Mouse (Mus musculus) small intestine, adult 2 months (tissue): ENCODE measurements around the gene Cgrrf1. TPM values are rescaled to one million over a fixed set of nuclear protein-coding genes. Genes with fewer than 3 reads are reported as not detected.

Experiments
- H3K27ac ChIP-seq: fragments of 200-500 bp; 2 replicates; pipeline ENCODE4 v1.5.1; 2012; ENCODE audit warnings: low read depth, low read length, control low read depth, inconsistent platforms; ENCODE audit not compliant: insufficient read depth
- H3K27me3 ChIP-seq: fragments of 200-500 bp; 2 replicates; pipeline ENCODE4 v1.6.1; 2012; ENCODE audit warnings: mild to moderate bottlenecking, moderate library complexity, low read length, inconsistent platforms; ENCODE audit not compliant: control insufficient read depth, insufficient read depth
- H3K36me3 ChIP-seq: fragments of 200-500 bp; 2 replicates; pipeline ENCODE4 v1.6.1; 2012; ENCODE audit warnings: mild to moderate bottlenecking, low read length, control low read depth, inconsistent platforms; ENCODE audit not compliant: control insufficient read depth, insufficient read depth
- H3K4me1 ChIP-seq: fragments of 200-500 bp; 2 replicates; pipeline ENCODE4 v1.6.1; 2012; ENCODE audit warnings: low read length, inconsistent platforms, mixed read lengths; ENCODE audit not compliant: control insufficient read depth, insufficient read depth, insufficient read length
- H3K4me3 ChIP-seq: fragments of 200-500 bp; 2 replicates; pipeline ENCODE4 v1.5.1; 2012; ENCODE audit warnings: low read depth, mild to moderate bottlenecking, control low read depth, inconsistent platforms, low read length, moderate library complexity
- CTCF ChIP-seq: fragments of 200-500 bp; IDR thresholded peaks from 2 replicates; pipeline ENCODE4 v1.5.1; 2012; ENCODE audit warnings: low read depth, mild to moderate bottlenecking, control low read depth, inconsistent platforms, low read length, moderate library complexity, mixed read lengths; ENCODE audit not compliant: insufficient replicate concordance, insufficient read length; ENCODE audit errors: extremely low read depth
- POLR2A ChIP-seq: fragments of 200-500 bp; IDR thresholded peaks from 2 replicates; pipeline ENCODE4 v1.6.1; 2012; ENCODE audit warnings: low read depth, mild to moderate bottlenecking, control low read depth, inconsistent platforms, low read length, moderate library complexity
- WGBS: fragments of 180-500 bp; shearing (Covaris S2); methylation state at CpG from one replicate; pipeline ENCODE4 v1.1.7; 2018; 5-methylcytosine and 5-hydroxymethylcytosine counted together
- polyA plus RNA-seq: library from polyadenylated mRNA; depleted of rRNA; stranded (reverse); fragments of >200 nt; gene quantifications from 2 replicates; pipeline ENCODE4 v1.2.3, GENCODE M21; 2012

Gene Cgrrf1
- polyA plus RNA-seq, 1 experiment: 10.3 TPM

DNA sequence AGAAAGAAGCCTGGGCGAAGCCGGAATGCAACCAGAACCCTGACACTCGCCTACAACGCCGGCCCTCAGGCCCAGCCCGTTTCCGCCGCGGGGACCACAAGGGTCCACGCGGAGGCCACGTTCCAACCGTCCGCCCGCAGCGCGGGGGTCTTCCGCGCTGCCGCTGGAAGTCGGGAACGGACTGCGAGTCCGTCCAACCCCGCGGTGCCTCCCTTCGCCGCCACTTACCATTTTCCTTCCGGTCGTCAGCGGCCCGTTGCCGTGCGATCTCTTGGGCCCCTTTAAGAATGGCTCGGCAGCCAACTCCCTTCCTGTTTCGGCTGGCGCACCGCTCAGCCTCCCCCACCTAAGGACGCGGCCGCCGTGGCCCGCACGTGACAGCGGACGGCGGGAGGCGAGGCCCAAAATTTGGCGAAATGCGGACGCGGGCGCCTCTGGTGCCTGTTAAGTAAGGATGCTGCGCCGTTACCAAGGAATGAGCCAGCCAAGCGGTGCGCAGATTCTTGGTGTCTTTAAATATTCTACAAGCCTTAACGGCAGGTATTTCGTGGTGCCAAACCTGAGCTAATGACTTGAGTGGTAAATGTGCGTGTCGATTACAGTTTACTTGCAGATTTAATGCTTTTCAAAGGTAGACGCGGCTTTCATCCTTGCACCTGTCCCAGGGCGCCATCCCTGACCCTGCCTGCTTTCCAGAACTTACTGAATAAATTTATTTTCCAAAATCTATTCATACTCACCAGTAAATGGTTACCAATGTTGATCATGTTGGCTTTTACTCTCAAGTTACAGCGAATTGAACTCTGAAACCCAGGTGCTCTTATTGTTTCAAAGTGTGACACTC lies 9.8 kb upstream of the Cgrrf1 start, which contains the start of gene Gmfb:
Gene Gmfb (minus strand): TSS at position 370 of the 844 bp plus-strand sequence.
- TF ChIP-seq CTCF (no peak), POLR2A (peak; percentile 78; the same call in 1 of the 2 replicates)
- Histone ChIP-seq H3K4me1 (peaks cover 4% of the 10 kb centered on the region; the same call in 1 of the 2 replicates), H3K36me3 (no peaks in the 10 kb centered on the region; the same call in 1 of the 2 replicates), H3K27ac (peak within 1 kb of the TSS; percentile 93), H3K27me3 (no peaks in the 10 kb centered on the region), H3K4me3 (peak within 1 kb of the TSS; percentile 95)
- WGBS: 1% methylated on average over 65 of the region's 65 CpGs

DNA sequence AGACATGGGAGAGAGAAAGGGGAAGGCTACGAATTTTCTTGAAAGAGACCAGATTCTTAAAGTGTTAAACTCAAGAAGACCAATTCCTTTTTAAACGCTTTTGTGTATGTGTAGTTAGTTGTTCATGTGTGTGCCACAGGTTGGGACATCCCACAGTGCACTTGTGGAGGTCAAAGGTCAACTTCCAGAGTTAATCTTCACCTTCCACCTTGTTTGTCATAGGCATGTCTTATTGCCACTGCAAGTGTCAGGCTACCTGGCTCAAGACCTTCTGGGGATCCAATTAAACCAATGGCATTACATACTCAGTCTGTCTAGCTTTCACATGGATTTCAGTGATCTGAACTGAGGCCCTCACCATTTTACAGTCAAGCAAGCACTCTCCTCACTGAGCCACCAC lies 7.9 kb upstream of the Cgrrf1 start:
- no peak for TF ChIP-seq CTCF
- no peak for TF ChIP-seq POLR2A
- Histone ChIP-seq H3K4me3 (no peak overlapping the region), H3K27ac (no peak overlapping the region), H3K4me1 (peaks cover 4% of the 10 kb centered on the region; the same call in 1 of the 2 replicates), H3K27me3 (no peaks in the 10 kb centered on the region), H3K36me3 (no peaks in the 10 kb centered on the region; the same call in 1 of the 2 replicates)
- 55% methylated on average over 2 of the region's 2 CpGs for WGBS

DNA sequence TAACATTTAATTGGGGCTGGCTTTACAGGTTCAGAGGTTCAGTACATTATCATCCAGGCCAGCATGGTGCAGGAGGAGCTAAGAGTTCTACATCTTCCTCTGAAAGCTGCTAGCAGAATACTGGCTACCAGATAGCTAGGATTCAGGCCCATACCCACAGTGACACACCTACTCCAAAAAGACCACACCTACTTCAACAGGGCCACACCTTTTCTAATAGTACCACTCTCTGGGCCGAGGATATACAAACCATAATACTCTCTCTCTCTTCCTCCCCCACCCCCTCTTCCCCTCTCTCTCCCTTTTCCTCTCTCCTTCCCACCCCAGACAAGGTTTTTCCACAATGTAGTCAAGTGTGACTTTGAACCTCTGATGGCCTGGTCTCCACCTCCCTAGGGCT lies 4.5 kb upstream of the Cgrrf1 start:
- no peak for TF ChIP-seq CTCF
- no peak for TF ChIP-seq POLR2A
- no peak overlapping the region for H3K4me3 ChIP-seq
- 24% methylated on average over 1 of the region's 1 CpGs for WGBS
- H3K4me1 ChIP-seq: no peaks in the 10 kb centered on the region
- no peak overlapping the region for H3K27ac ChIP-seq
- H3K27me3 ChIP-seq: no peaks in the 10 kb centered on the region
- no peaks in the 10 kb centered on the region; the same call in 1 of the 2 replicates for H3K36me3 ChIP-seq

DNA sequence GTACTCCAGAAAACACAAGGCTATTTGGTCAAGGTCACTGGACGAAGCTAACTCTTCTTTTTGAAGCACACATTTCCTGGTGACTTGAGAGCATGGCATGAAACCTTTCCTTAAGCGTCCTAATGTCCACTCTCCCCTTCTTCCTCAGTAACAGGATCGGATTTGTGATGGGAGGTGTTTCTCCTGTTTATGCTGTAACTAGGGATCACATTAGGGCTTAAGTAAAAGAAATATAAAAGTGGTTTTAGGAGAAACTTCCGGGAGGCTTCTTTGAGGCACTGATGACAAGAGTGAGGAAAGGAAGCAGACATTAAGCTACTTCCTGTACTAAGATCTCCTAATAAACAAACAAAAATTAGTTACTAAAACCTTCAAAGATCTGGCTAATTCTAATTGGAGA lies 630 bp upstream of the Cgrrf1 start:
- Histone ChIP-seq H3K27me3 (no peaks in the 10 kb centered on the region), H3K4me1 (no peaks in the 10 kb centered on the region), H3K36me3 (no peaks in the 10 kb centered on the region; the same call in 1 of the 2 replicates), H3K27ac (peak overlapping the region; percentile 82), H3K4me3 (peak overlapping the region; percentile 77)
- TF ChIP-seq CTCF: no peak
- no peak for TF ChIP-seq POLR2A
- under 1% methylated on average over 4 of the region's 4 CpGs for WGBS

DNA sequence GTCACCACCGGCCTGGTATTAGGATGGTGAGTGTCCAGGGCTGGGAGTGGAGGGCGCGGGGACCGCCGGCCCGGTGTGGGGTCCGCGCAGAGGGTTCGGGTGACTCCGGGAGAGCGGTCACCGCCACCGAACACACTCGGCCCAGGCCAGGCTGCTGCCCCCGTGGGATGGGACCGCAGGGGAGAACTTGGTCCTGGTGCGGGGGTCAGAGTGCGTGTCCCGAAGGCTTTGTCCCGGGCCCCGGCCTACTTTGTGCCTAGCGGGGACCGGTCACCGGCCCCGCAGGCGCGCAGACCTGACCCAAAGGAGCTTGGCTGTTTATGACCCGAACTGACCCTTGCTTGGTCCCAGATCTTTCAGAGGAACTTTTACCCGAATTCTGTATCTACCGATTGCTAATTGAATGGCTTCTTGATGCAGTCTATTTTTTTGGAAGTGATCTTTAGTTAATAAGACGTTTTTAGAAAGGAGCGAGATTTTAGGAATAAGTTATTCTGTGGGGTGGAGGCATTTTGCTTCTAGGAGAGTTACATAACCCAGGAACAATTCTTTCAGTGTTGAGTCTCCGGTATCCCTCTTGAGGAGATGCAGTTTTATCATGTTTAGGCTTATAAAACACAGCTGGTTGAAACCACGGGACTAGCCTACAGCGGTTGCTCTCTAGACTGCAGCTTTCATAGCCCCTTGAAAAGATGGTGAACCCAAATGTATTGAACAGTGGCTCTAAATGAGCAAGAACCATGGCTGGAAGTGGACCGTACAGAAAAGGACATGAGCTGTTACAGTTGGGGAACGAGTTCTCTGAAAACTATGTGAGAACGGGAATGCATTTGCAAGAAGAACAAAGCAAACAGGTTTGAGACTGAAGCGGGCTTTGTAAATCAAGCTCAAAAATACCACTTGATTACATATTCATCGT lies 688 bp downstream of the Cgrrf1 start:
- Histone ChIP-seq H3K4me1 (no peaks in the 10 kb centered on the region), H3K27ac (peak overlapping the region; percentile 35), H3K4me3 (peak overlapping the region; percentile 77), H3K27me3 (no peaks in the 10 kb centered on the region), H3K36me3 (no peaks in the 10 kb centered on the region; the same call in 1 of the 2 replicates)
- 8% methylated on average over 40 of the region's 40 CpGs for WGBS
- TF ChIP-seq POLR2A: no peak
- no peak for TF ChIP-seq CTCF

DNA sequence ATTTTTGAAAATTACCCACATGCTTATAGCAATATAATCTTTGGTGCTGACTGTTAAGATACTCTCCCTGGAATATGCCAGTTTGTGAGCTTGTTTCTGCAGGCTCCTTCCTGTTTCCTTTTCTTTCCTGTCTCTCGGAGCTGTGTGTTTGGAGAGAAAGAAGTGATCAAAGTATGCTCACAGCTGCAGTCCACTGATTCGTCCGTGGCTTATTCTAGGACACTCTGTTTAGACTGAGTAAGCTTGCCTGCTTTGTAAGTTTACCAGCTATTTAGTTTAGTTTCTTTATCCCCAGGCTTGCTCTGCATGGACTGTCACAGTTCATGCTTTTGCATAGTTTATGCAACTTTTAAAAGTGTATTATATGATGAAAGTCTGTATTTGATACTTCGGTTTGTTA lies 7.4 kb downstream of the Cgrrf1 start:
- TF ChIP-seq POLR2A (no peak), CTCF (no peak)
- 65% methylated on average over 4 of the region's 4 CpGs for WGBS

DNA sequence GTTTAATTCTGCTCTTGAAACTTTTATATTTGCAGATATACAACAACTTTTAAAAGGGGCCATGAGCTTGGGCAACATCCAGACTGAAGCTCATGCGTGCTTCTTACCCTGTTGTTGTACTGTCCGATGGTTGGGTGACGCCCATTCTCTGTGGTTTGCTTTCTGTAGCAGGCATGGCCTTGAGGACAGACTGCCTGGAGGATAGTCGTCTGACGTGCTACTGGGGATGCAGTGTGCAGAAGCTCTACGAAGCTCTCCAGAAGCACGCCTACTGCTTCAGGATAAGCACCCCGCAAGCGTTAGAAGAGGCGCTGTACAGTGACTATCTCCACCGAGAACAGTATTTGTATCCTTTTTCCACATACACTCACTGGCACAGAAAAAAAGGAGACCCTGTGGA lies 13.8 kb downstream of the Cgrrf1 start:
- Histone ChIP-seq H3K4me3 (no peak overlapping the region), H3K36me3 (peaks cover 27% of the 10 kb centered on the region), H3K27ac (no peak overlapping the region), H3K4me1 (no peaks in the 10 kb centered on the region), H3K27me3 (no peaks in the 10 kb centered on the region)
- TF ChIP-seq POLR2A: no peak
- 95% methylated on average over 11 of the region's 11 CpGs for whole genome bisulfite sequencing

More for the DNA sequence above, 7.4 kb downstream of the Cgrrf1 start:
- peaks cover 21% of the 10 kb centered on the region for H3K36me3 ChIP-seq
- H3K4me1 ChIP-seq: no peaks in the 10 kb centered on the region
- no peak overlapping the region for H3K27ac ChIP-seq
- no peaks in the 10 kb centered on the region for H3K27me3 ChIP-seq
- no peak overlapping the region for H3K4me3 ChIP-seq
